Mouse (Mus musculus): ENCODE data around the gene Trim37. TPM values are rescaled to one million over a fixed set of nuclear protein-coding genes. Genes with fewer than 3 reads are reported as not detected.
A peak's percentile ranks its signal among the peaks of the same experiment; 100 is the strongest.

Trim37 gene
- polyA plus RNA-seq (2015; fragmentation: Nextera tagmentation; extraction: Ambion mirVana) = 81.1 and 90.4 TPM in 2 replicates

- peak; percentile 96 for ATAC-seq
- Histone ChIP-seq H3K27me3 (replicated peaks; ENCODE audit: control insufficient read depth, insufficient read depth, low read length) (no peaks in the 10 kb centered on the region), H3K4me3 (ENCODE audit: low read length) (peak within 1 kb of the TSS; percentile 96), H3K4me1 (ENCODE audit: control insufficient read depth, insufficient read depth, low read depth, low read length) (peaks cover 14% of the 10 kb centered on the region), H3K9ac (ENCODE audit: low read depth, low read length) (peak within 1 kb of the TSS; percentile 91), H3K27ac (ENCODE audit: low read depth, low read length) (peak within 1 kb of the TSS; percentile 94), H3K36me3 (ENCODE audit: control insufficient read depth, insufficient read depth, low read length) (peaks cover 10% of the 10 kb centered on the region; the same call in 1 of the 2 replicates), H3K9me3 (ENCODE audit: control insufficient read depth, low read length) (no peaks in the 10 kb centered on the region), H3K4me2 (ENCODE audit: low read length) (peak within 1 kb of the TSS; percentile 74)
- under 1% methylated on average over 92 of the region's 105 CpGs for WGBS
These were observed at the start of gene Trim37 for GRCm38 (mm10) chr11:87126824-87127816. Trim37 (plus strand) TSS chr11:87127077.

- WGBS = 70% methylated on average over 1 of the region's 1 CpGs
- Histone ChIP-seq H3K36me3 (ENCODE audit: control insufficient read depth, insufficient read depth, low read length) (peaks cover 20% of the 10 kb centered on the region), H3K27me3 (replicated peaks; ENCODE audit: control insufficient read depth, insufficient read depth, low read length) (no peaks in the 10 kb centered on the region), H3K27ac (ENCODE audit: low read depth, low read length) (no peak overlapping the region), H3K9me3 (ENCODE audit: control insufficient read depth, low read length) (no peaks in the 10 kb centered on the region), H3K9ac (ENCODE audit: low read depth, low read length) (no peak overlapping the region), H3K4me1 (ENCODE audit: control insufficient read depth, insufficient read depth, low read depth, low read length) (peaks cover 24% of the 10 kb centered on the region), H3K4me2 (ENCODE audit: low read length) (no peak overlapping the region), H3K4me3 (ENCODE audit: low read length) (no peak overlapping the region)
- no peak for ATAC-seq
These were observed 43.2 kb upstream of the Trim37 start for GRCm38 (mm10) chr11:87083712-87084111.

GRCm38 (mm10) chr11:87085461-87085860 lies 41.4 kb upstream of the Trim37 start:
- H3K27ac ChIP-seq (ENCODE audit: low read depth, low read length) = no peak overlapping the region
- ATAC-seq = no peak
- H3K9me3 ChIP-seq (ENCODE audit: control insufficient read depth, low read length) = no peaks in the 10 kb centered on the region
- 92% methylated on average over 13 of the region's 13 CpGs for WGBS
- H3K27me3 ChIP-seq (replicated peaks; ENCODE audit: control insufficient read depth, insufficient read depth, low read length) = no peaks in the 10 kb centered on the region
- H3K4me1 ChIP-seq (ENCODE audit: control insufficient read depth, insufficient read depth, low read depth, low read length) = peaks cover 24% of the 10 kb centered on the region
- H3K4me2 ChIP-seq (ENCODE audit: low read length) = peak overlapping the region; percentile 91
- H3K36me3 ChIP-seq (ENCODE audit: control insufficient read depth, insufficient read depth, low read length) = peaks cover 10% of the 10 kb centered on the region
- peak overlapping the region; percentile 78 for H3K4me3 ChIP-seq (ENCODE audit: low read length)
- no peak overlapping the region; the same call in 1 of the 2 replicates for H3K9ac ChIP-seq (ENCODE audit: low read depth, low read length)

- H3K4me2 ChIP-seq (ENCODE audit: low read length) = peak within 1 kb of the TSS; percentile 91
- peak within 1 kb of the TSS; percentile 79 for H3K9ac ChIP-seq (ENCODE audit: low read depth, low read length)
- peak within 1 kb of the TSS; percentile 78 for H3K4me3 ChIP-seq (ENCODE audit: low read length)
- WGBS = 1% methylated on average over 43 of the region's 43 CpGs
- H3K27me3 ChIP-seq (replicated peaks; ENCODE audit: control insufficient read depth, insufficient read depth, low read length) = no peaks in the 10 kb centered on the region
- H3K4me1 ChIP-seq (ENCODE audit: control insufficient read depth, insufficient read depth, low read depth, low read length) = peaks cover 24% of the 10 kb centered on the region
- peak within 1 kb of the TSS; percentile 61 for H3K27ac ChIP-seq (ENCODE audit: low read depth, low read length)
- H3K36me3 ChIP-seq (ENCODE audit: control insufficient read depth, insufficient read depth, low read length) = peaks cover 7% of the 10 kb centered on the region; the same call in 1 of the 2 replicates
- no peaks in the 10 kb centered on the region for H3K9me3 ChIP-seq (ENCODE audit: control insufficient read depth, low read length)
- ATAC-seq = peak; percentile 93
These were observed 40.4 kb upstream of the Trim37 start, which contains the start of gene Smg8 for GRCm38 (mm10) chr11:87086290-87086984. Smg8 (minus strand) TSS chr11:87086774.

GRCm38 (mm10) chr11:87087142-87087541 lies 39.7 kb upstream of the Trim37 start:
- no peaks in the 10 kb centered on the region for H3K27me3 ChIP-seq (replicated peaks; ENCODE audit: control insufficient read depth, insufficient read depth, low read length)
- H3K9ac ChIP-seq (ENCODE audit: low read depth, low read length) = no peak overlapping the region; the same call in 1 of the 2 replicates
- no peaks in the 10 kb centered on the region for H3K9me3 ChIP-seq (ENCODE audit: control insufficient read depth, low read length)
- peak overlapping the region; percentile 91 for H3K4me2 ChIP-seq (ENCODE audit: low read length)
- 69% methylated on average over 2 of the region's 2 CpGs for WGBS
- peak overlapping the region; percentile 78 for H3K4me3 ChIP-seq (ENCODE audit: low read length)
- peaks cover 5% of the 10 kb centered on the region; the same call in 1 of the 2 replicates for H3K36me3 ChIP-seq (ENCODE audit: control insufficient read depth, insufficient read depth, low read length)
- no peak overlapping the region for H3K27ac ChIP-seq (ENCODE audit: low read depth, low read length)
- ATAC-seq = no peak
- peaks cover 24% of the 10 kb centered on the region for H3K4me1 ChIP-seq (ENCODE audit: control insufficient read depth, insufficient read depth, low read depth, low read length)

GRCm38 (mm10) chr11:87108409-87108754 lies 18.5 kb upstream of the Trim37 start, which contains the start of gene Prr11:
Prr11 (minus strand) TSS chr11:87108708.
- Histone ChIP-seq H3K9ac (ENCODE audit: low read depth, low read length) (peak within 1 kb of the TSS; percentile 77), H3K4me2 (ENCODE audit: low read length) (peak within 1 kb of the TSS; percentile 77), H3K36me3 (ENCODE audit: control insufficient read depth, insufficient read depth, low read length) (peaks cover under 1% of the 10 kb centered on the region; the same call in 1 of the 2 replicates), H3K9me3 (ENCODE audit: control insufficient read depth, low read length) (no peaks in the 10 kb centered on the region), H3K27ac (ENCODE audit: low read depth, low read length) (peak within 1 kb of the TSS; percentile 97), H3K4me1 (ENCODE audit: control insufficient read depth, insufficient read depth, low read depth, low read length) (peaks cover 12% of the 10 kb centered on the region), H3K4me3 (ENCODE audit: low read length) (peak within 1 kb of the TSS; percentile 58), H3K27me3 (replicated peaks; ENCODE audit: control insufficient read depth, insufficient read depth, low read length) (no peaks in the 10 kb centered on the region)
- no peak for ATAC-seq
- WGBS = under 1% methylated on average over 14 of the region's 14 CpGs

- no peaks in the 10 kb centered on the region for H3K27me3 ChIP-seq (replicated peaks; ENCODE audit: control insufficient read depth, insufficient read depth, low read length)
- H3K4me3 ChIP-seq (ENCODE audit: low read length) = peak within 1 kb of the TSS; percentile 58
- peak; percentile 99 for ATAC-seq
- WGBS = under 1% methylated on average over 40 of the region's 40 CpGs
- peaks cover 12% of the 10 kb centered on the region for H3K4me1 ChIP-seq (ENCODE audit: control insufficient read depth, insufficient read depth, low read depth, low read length)
- H3K27ac ChIP-seq (ENCODE audit: low read depth, low read length) = peak within 1 kb of the TSS; percentile 97
- peaks cover 2% of the 10 kb centered on the region; the same call in 1 of the 2 replicates for H3K36me3 ChIP-seq (ENCODE audit: control insufficient read depth, insufficient read depth, low read length)
- H3K9me3 ChIP-seq (ENCODE audit: control insufficient read depth, low read length) = no peaks in the 10 kb centered on the region
- peak within 1 kb of the TSS; percentile 77 for H3K4me2 ChIP-seq (ENCODE audit: low read length)
- H3K9ac ChIP-seq (ENCODE audit: low read depth, low read length) = peak within 1 kb of the TSS; percentile 77
These were observed 17.9 kb upstream of the Trim37 start, which contains the start of gene Ska2 for GRCm38 (mm10) chr11:87108755-87109518. Ska2 (plus strand) TSS chr11:87109234.

GRCm38 (mm10) chr11:87109519-87110171 lies 17.2 kb upstream of the Trim37 start:
- peak overlapping the region; percentile 97 for H3K27ac ChIP-seq (ENCODE audit: low read depth, low read length)
- H3K4me3 ChIP-seq (ENCODE audit: low read length) = peak overlapping the region; percentile 58
- H3K36me3 ChIP-seq (ENCODE audit: control insufficient read depth, insufficient read depth, low read length) = peaks cover 2% of the 10 kb centered on the region
- H3K27me3 ChIP-seq (replicated peaks; ENCODE audit: control insufficient read depth, insufficient read depth, low read length) = no peaks in the 10 kb centered on the region
- no peak for ATAC-seq
- H3K4me1 ChIP-seq (ENCODE audit: control insufficient read depth, insufficient read depth, low read depth, low read length) = peaks cover 12% of the 10 kb centered on the region
- H3K9ac ChIP-seq (ENCODE audit: low read depth, low read length) = peak overlapping the region; percentile 77
- WGBS = 0% methylated on average over 42 of the region's 42 CpGs
- no peaks in the 10 kb centered on the region for H3K9me3 ChIP-seq (ENCODE audit: control insufficient read depth, low read length)
- peak overlapping the region; percentile 77 for H3K4me2 ChIP-seq (ENCODE audit: low read length)

All from hindbrain, embryonic 16.5 days (tissue).